Mouse (Mus musculus): ENCODE measurements around the gene Brd1.

DNA sequence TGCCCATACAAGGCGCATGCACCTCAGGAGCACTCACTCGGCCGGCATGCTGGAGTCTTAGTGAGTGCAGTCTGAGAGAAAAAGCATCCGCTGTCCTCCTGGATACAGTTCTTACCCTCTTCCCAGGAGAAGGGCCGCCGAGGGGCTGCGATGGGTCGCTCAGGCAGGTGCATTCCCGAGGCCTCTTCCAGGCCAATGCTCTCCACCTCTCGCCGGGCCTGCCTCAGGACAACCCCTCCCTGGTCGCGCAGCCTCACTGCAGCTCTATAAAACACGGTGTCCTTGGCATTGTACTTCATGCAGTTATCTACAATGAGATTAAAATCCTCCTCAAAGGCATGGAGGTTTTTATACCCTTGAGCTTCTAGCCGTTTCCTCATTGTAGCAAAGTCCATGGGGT is 21.5 kb downstream of the Brd1 start:
- TF ChIP-seq POLR2A (IDR thresholded peaks at IDR 0.05; ENCODE audit: low read depth, low read length) (no peak), CTCF (IDR thresholded peaks at IDR 0.05; ENCODE audit: extremely low read depth, insufficient read length, insufficient replicate concordance, low read depth, low read length) (no peak)
